Mouse (Mus musculus) myocyte (in vitro differentiated cells): ENCODE measurements around the gene Tenm4.

Experiments used
- CEBPB ChIP-seq: IDR thresholded peaks from 2 replicates; pipeline ENCODE4 v1.6.1; 2011; ENCODE audit warnings: mild to moderate bottlenecking, moderate library complexity; ENCODE audit not compliant: poor library complexity, insufficient read depth, severe bottlenecking
- MAX ChIP-seq: IDR thresholded peaks from one replicate; pipeline ENCODE4 v1.6.1; 2011; ENCODE audit warnings: low read depth, mild to moderate bottlenecking, control low read depth
- MYOG ChIP-seq, 3 experiments: IDR thresholded peaks; one replicate each; pipeline ENCODE4 v1.6.1; 2011; ENCODE audit warnings: control low read depth in 2 of 3, low read depth in 2 of 3, mild to moderate bottlenecking in 2 of 3; ENCODE audit not compliant: insufficient read length in 2 of 3, control insufficient read depth in 1 of 3, insufficient read depth in 1 of 3
- POLR2A ChIP-seq: IDR thresholded peaks from one replicate; pipeline ENCODE4 v1.6.1; 2011; ENCODE audit warnings: low read depth, mild to moderate bottlenecking, control low read depth, moderate library complexity; ENCODE audit not compliant: insufficient read length
- POLR2AphosphoS2 ChIP-seq: IDR thresholded peaks from one replicate; pipeline ENCODE4 v1.6.1; 2011; ENCODE audit warnings: low read depth, control low read depth; ENCODE audit not compliant: insufficient read length
- REST ChIP-seq: IDR thresholded peaks from one replicate; pipeline ENCODE4 v1.6.1; 2011; ENCODE audit warnings: mild to moderate bottlenecking, control low read depth, moderate library complexity; ENCODE audit not compliant: insufficient read depth, insufficient read length
- SRF ChIP-seq: IDR thresholded peaks from one replicate; pipeline ENCODE4 v1.6.1; 2011; ENCODE audit warnings: low read depth; ENCODE audit not compliant: control insufficient read depth, insufficient read length
- TCF12 ChIP-seq: IDR thresholded peaks from one replicate; pipeline ENCODE4 v1.6.1; 2011; ENCODE audit warnings: mild to moderate bottlenecking, control low read depth; ENCODE audit not compliant: poor library complexity, insufficient read depth, severe bottlenecking
- USF1 ChIP-seq: IDR thresholded peaks from one replicate; pipeline ENCODE4 v1.6.1; 2011; ENCODE audit warnings: low read depth, mild to moderate bottlenecking, control low read depth, moderate library complexity

- no peak for TF ChIP-seq USF1
- TF ChIP-seq CEBPB = no peak
- TF ChIP-seq MYOG (IDR thresholded peaks at IDR 0.05; ENCODE audit: control insufficient read depth in 1 of 3, insufficient read depth in 1 of 3, insufficient read length in 2 of 3, low read depth in 2 of 3) = no peak
- no peak for TF ChIP-seq SRF
- no peak for TF ChIP-seq POLR2A
- no peak for TF ChIP-seq POLR2AphosphoS2
- no peak for TF ChIP-seq MAX
- no peak for TF ChIP-seq TCF12
- TF ChIP-seq REST = no peak
Measured at GRCm38 (mm10) chr7:96663336-96663735, 492.3 kb downstream of the Tenm4 start.
